Mouse (Mus musculus): ENCODE data around the gene Olfr1062. TPM values are rescaled to one million over a fixed set of nuclear protein-coding genes. Genes with fewer than 3 reads are reported as not detected.
"Not testable (repeated sequence)": the region's sequence is repeated elsewhere in the genome, so short reads cannot be mapped to it uniquely, and the experiment has no call there.

Olfr1062 gene
- total RNA-seq (2021), result not detected

DNA sequence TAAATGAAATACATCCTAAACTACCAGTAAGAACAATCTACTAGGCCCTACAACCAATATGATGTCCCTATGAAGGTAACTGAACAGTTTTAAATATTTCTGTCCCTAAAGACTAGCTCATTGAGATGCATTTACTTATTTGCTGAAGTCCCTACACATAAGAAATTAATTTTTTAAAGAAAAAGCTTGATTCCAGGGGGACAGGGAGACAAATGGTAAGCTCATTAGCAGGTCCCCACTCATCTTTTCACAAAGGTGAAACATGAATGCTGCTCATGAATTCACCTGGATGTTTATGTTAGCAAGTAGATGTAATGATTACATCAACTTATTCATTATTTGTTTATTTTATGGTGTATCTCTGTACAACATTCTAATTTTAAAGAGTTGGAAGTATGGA is at the start of gene Olfr1062:
Gene Olfr1062 (minus strand): TSS at position 101 of the 400 bp plus-strand sequence.
- DNase-seq (ENCODE audit: low spot score); intact Hi-C loops (cut with DNase I): not testable (repeated sequence)

DNA sequence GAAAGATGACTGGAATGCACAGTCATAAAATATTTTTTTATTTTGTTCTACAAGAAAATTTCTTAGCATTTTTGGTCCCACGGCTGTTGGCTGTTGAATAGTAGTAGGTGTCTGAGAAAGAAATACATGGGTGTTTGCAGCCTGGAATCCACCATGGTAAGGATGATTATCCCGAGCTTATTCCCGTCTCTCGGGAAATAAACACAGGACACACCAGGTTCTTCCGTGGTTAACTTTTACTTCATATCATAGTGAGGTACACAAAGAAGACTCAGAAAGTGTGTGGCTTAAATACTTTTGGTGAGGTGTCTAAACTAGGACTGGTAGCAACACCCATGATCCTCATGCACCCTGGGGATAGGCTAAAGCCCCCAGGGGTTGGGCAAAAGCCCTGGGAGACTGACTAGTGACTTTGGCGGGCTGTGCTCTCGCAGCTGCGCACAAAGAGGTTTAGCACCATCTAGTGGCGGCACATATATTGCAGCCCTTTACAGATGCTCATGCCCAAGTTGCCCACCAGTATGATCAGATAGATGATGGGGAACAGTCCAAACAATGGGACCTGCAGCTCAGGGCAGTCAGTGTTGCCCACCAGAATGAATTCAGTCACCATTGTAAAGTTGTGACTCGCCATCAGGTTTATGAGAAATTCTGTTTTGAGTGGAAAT is 38.0 kb upstream of the Olfr1062 start:
- no peak for DNase-seq (ENCODE audit: low spot score)
- intact Hi-C loops (cut with DNase I), result loop anchor here (1.0 to 10.0 kb wide), 2 partner anchors 739 to 1340 kb away; no protein-coding TSS in a partner anchor

DNA sequence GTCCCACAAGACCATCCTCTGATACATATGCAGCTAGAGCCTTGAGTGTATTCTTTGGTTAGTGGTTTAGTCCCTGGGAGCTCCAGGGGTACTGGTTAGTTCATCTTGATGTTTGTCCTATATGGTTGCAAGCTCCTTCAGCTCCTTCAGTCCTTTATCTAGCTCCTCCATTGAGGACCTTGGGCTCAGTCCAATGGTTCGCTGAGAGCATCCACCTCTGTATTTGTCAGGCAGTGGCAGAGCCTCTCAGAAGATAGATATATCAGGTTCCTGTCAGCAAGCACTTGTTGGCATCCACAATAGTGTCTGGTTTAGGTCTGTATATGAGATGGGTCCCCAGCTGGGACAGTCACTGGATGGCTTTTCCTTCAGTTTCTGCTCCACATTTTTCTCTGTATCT is 33.9 kb upstream of the Olfr1062 start:
- no peak for DNase-seq (ENCODE audit: low spot score)
- intact Hi-C loops (cut with DNase I), result loop anchor here (10.0 kb wide), 1 partner anchor 1336 kb away; no protein-coding TSS in a partner anchor

DNA sequence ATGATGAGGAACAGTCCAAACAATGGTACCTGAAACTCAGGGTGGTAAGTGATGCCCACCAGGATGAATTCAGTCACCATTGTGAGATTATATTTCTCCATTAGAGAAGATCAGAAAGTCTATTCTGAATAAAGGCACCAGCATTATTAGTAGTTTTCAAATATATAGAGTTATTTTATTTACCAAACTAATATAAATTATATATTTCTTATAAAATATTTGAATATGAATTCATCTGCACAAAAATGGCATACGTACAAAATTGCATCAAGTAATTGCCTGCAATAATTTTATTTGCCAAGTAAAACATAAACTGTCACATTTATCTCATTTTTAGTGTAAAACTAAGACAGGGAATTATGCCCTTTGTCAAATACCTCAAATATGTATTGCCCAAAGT is 29.6 kb upstream of the Olfr1062 start, which contains the start of gene Olfr1066:
Gene Olfr1066 (minus strand): TSS at position 101 of the 400 bp plus-strand sequence.
- DNase-seq (ENCODE audit: low spot score), result no peak
- intact Hi-C loops (cut with DNase I), result no loop called here

DNA sequence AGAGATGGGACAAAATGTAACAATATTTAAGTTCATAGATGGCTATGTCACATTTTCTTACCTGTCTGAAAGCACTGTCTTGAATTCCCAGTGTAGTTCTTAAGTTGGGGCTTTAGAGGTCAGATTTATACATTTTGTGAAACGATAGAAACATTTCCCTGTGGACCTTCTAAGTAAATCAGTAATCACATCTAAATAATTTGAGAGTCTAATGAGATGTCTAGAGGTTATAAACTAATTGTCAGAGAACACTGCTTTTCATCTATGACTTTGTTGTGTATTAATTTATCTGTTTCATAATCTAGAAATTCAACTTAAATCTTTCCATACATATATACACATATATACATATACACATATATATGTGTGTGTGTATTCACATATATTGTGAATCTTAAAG is 23.9 kb upstream of the Olfr1062 start, which contains the start of gene Olfr1065:
Gene Olfr1065 (minus strand): TSS at position 101 of the 400 bp plus-strand sequence.
- intact Hi-C loops (cut with DNase I); DNase-seq (ENCODE audit: low spot score): not testable (repeated sequence)

DNA sequence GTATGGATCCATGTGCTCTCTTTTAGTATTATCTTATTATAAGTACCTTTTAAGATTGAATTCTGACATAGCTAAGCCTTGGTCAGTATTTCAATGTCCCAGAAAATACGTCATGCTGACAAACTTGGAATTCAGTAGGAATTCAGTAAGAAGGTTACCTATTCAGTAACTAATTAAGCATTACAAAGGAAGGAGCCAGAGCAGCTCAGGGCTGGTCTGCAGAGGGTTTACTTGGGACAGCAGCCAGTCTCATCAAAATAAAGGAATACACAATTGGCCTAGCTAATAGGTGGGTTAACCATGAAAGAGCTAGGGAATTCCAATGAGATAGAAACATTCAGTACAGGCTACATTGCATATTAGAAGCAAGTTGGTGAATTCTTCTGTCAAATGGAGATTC is 15.6 kb upstream of the Olfr1062 start:
- DNase-seq (ENCODE audit: low spot score); intact Hi-C loops (cut with DNase I): not testable (repeated sequence)

DNA sequence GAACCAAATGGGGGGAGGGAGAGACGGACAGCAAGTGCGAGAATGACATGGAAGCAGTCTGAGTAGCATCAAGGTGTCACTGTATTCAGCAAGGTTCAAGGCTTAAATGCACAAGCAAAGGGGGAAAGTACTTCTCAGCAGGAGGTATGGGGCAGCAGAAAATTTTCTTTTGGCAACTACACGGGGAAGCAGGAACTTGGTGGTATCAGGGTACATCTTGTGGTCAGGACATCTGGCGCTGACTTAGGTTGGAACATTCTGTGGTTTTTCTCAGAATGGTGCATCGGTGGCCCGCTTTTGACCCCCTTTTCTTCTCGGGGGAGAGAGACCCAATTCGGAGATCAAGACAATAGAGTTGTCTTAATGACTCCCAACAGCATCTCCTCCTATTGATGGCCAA is 2.0 kb upstream of the Olfr1062 start:
- DNase-seq (ENCODE audit: low spot score); intact Hi-C loops (cut with DNase I): not testable (repeated sequence)

DNA sequence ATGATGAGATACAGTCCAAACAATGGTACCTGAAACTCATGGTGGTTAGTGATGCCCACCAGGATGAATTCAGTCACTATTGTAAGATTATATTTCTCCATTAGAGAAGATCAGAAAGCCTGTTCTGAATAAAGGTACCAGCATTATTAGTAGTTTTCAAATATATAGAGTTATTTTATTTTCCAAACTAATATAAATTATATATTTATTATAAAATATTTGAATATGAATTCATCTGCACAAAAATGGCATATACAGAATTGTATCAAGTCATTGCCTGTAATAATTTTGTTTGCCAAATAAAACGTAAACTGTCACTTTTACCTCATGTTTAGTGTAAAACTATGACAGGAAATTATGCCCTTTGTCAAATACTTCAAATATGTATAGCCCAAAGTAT is 12.6 kb downstream of the Olfr1062 start, which contains the start of gene Olfr1061:
Gene Olfr1061 (minus strand): TSS at position 101 of the 400 bp plus-strand sequence.
- no peak for DNase-seq (ENCODE audit: low spot score)
- intact Hi-C loops (cut with DNase I), result no loop called here

DNA sequence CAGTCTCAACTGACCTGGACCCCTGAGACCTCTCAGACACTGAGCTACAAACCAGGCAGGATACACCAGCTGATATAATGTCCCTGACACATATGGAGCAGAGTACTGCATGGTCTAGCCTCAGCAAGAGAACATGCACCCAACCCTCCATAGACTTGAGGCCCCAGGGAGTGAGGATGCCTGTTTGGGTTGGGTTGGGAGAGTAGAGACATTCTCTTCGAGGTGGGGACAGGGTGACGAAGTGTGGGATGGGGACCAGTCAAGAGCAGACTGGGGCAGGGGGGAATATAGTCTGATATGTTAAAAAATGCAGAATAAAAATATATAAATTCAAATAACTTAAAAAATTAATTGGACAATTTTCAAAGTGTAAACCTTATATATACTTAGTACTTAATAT is 31.4 kb downstream of the Olfr1062 start:
- intact Hi-C loops (cut with DNase I), result no loop called here
- DNase-seq (ENCODE audit: low spot score), result no peak

DNA sequence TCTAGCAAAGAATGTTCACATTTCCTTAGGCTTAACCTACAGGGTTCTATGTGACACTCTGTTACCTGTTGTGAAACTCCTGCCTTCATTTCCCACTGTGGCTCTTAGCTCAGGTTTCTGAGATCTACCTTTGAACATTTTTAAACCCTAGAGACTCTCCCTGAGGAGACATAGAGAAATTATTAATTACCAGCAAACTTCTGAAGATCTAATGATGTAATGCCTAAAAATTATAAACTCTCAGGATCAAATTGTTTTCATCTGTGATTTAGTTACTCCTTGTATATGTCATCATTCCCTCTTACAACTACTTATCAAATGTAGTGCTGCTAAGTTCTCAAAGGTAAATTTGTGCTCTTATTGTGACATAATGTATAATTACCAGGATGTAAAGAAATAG is 38.1 kb downstream of the Olfr1062 start, which contains the start of gene Olfr1058:
Gene Olfr1058 (minus strand): TSS at position 101 of the 400 bp plus-strand sequence.
- DNase-seq (ENCODE audit: low spot score); intact Hi-C loops (cut with DNase I): not testable (repeated sequence)

DNA sequence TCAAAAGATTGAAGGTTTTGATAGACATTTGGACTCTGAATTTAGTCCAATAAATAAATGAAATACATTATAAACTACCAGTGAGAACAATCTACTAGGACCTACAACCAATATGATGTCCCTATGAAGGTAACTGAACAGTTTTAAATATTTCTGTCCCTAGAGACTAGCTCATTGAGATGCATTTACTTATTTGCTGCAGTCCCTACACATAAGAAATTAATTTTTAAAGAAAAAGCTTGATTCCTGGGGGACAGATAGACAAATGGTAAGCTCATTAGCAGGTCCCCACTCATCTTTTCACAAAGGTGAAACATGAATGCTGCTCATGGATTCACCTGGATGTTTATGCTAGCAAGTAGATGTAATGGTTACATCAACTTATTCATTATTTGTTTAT is 48.3 kb downstream of the Olfr1062 start, which contains the start of gene Olfr1057:
Gene Olfr1057 (minus strand): TSS at position 101 of the 400 bp plus-strand sequence.
- intact Hi-C loops (cut with DNase I), result no loop called here
- no peak for DNase-seq (ENCODE audit: low spot score)

Other genes starting within 250 kb of the Olfr1062 start
- gene Olfr1044, start 248.9 kb downstream of the Olfr1062 start, total RNA-seq (2021), result not detected
- gene Olfr52, start 241.1 kb downstream of the Olfr1062 start, total RNA-seq (2021), result not detected
- not detected for gene Olfr1045, start 223.7 kb downstream of the Olfr1062 start, total RNA-seq (2021)
- gene Olfr1046, start 207.4 kb downstream of the Olfr1062 start, total RNA-seq (2021), result not detected
- not detected for gene Olfr1047, start 195.3 kb downstream of the Olfr1062 start, total RNA-seq (2021)
- not detected for gene Olfr1048, start 186.5 kb downstream of the Olfr1062 start, total RNA-seq (2021)
- gene Olfr1049, start 168.4 kb downstream of the Olfr1062 start, total RNA-seq (2021), result not detected
- not detected for gene Olfr1051, start 147.7 kb downstream of the Olfr1062 start, total RNA-seq (2021)
- gene Olfr1052, start 134.3 kb downstream of the Olfr1062 start, total RNA-seq (2021), result not detected
- gene Olfr1053, start 111.5 kb downstream of the Olfr1062 start, total RNA-seq (2021), result not detected
- gene Olfr1054, start 91.3 kb downstream of the Olfr1062 start, total RNA-seq (2021), result not detected
- gene Olfr1055, start 76.5 kb downstream of the Olfr1062 start, total RNA-seq (2021), result not detected
- gene Olfr1056, start 64.3 kb downstream of the Olfr1062 start, total RNA-seq (2021), result not detected
- gene Olfr1057, start 48.4 kb downstream of the Olfr1062 start, total RNA-seq (2021), result not detected
- gene Olfr1058, start 38.2 kb downstream of the Olfr1062 start, total RNA-seq (2021), result not detected
- not detected for gene Olfr1061, start 12.7 kb downstream of the Olfr1062 start, total RNA-seq (2021)
- gene Olfr1065, start 23.8 kb upstream of the Olfr1062 start, total RNA-seq (2021), result not detected
- not detected for gene Olfr1066, start 29.5 kb upstream of the Olfr1062 start, total RNA-seq (2021)
- not detected for gene Olfr228, start 60.6 kb upstream of the Olfr1062 start, total RNA-seq (2021)
- gene Olfr1076, start 81.7 kb upstream of the Olfr1062 start, total RNA-seq (2021), result not detected
- gene Olfr1079, start 115.7 kb upstream of the Olfr1062 start, total RNA-seq (2021), result not detected
- gene Olfr1080, start 131.5 kb upstream of the Olfr1062 start, total RNA-seq (2021), result not detected
- not detected for gene Olfr1082, start 172.2 kb upstream of the Olfr1062 start, total RNA-seq (2021)
- not detected for gene Olfr1084, start 213.0 kb upstream of the Olfr1062 start, total RNA-seq (2021)
- not detected for gene Olfr1085, start 235.3 kb upstream of the Olfr1062 start, total RNA-seq (2021)